Mouse (Mus musculus) layer of hippocampus, adult 8-10 months (tissue): ENCODE data around the gene Pcsk5. TPM values are rescaled to one million over a fixed set of nuclear protein-coding genes. Genes with fewer than 3 reads are reported as not detected.
A peak's percentile ranks its signal among the peaks of the same experiment; 100 is the strongest.

Experiments
- DNase-seq, 2 experiments: peaks; one replicate each; pipeline ENCODE4 v3.0.0; 2022; ENCODE audit warnings: low spot score in 2 of 2
- total RNA-seq, 4 experiments: library from RNA; stranded (reverse); gene quantifications; 2 replicates each; pipeline ENCODE4 v1.2.4; 2022

Gene Pcsk5
- total RNA-seq, result 10 to 100 TPM; 14.1 to 15.6 (median 15.0) TPM

DNA sequence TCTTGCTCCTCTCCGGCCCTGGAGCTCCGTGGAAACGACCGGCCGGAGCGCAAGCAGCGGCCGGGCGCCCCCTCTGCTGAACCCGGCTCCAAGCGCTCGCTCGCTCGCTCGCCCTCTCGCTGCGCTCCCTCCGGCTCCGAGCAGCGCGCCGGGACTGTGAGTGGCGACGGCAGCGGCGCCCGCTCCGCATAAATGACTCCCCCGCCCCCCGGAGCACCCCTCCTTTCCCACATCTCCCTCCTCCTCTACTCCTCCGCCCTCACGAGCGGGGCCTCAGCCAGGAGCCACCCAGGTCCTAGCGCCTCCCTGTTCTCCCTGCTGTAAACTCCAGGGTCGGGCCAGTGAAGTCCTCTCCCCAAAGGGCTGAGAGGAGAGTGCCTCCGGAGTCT is at the start of gene Pcsk5:
Gene Pcsk5, minus strand, starts transcription at position 162 of the 389 bp plus-strand sequence.
- peak; percentile 60 to 78 for DNase-seq

- DNase-seq, result no peak
These were observed 38.4 kb upstream of the Pcsk5 start for GRCm38 (mm10) chr19:17875804-17876203.

- DNase-seq, result no peak
These were observed 37.0 kb upstream of the Pcsk5 start for GRCm38 (mm10) chr19:17874388-17874787.

- DNase-seq, result no peak
These were observed 36.3 kb upstream of the Pcsk5 start for GRCm38 (mm10) chr19:17873755-17874154.

DNA sequence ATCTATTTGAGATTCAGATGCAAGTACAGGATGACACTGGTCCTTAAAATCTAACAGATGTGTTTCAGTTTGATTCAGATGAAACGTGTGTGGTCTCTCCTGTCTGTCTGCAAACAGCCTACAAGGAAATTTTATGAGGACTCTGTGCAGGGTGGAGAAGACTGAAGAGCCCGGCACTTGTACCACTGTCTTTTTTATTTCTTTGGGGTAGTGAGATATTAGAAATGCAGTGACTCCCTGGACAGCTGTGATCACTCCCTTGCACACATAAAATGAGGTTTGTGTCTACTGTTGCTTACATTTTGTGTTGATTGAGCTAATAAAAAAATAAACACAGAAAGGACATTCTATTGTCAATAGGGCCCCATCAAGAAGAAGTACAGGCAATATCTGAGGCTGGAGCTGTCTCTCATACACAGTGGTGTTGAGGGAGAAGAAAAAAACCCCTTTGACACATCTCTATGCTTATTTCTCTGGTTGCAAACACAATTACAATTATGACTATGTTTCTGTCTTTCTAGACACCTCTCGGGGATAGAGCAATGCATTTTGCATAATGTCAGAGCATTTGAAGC is 29.0 kb upstream of the Pcsk5 start:
- DNase-seq, result no peak

DNA sequence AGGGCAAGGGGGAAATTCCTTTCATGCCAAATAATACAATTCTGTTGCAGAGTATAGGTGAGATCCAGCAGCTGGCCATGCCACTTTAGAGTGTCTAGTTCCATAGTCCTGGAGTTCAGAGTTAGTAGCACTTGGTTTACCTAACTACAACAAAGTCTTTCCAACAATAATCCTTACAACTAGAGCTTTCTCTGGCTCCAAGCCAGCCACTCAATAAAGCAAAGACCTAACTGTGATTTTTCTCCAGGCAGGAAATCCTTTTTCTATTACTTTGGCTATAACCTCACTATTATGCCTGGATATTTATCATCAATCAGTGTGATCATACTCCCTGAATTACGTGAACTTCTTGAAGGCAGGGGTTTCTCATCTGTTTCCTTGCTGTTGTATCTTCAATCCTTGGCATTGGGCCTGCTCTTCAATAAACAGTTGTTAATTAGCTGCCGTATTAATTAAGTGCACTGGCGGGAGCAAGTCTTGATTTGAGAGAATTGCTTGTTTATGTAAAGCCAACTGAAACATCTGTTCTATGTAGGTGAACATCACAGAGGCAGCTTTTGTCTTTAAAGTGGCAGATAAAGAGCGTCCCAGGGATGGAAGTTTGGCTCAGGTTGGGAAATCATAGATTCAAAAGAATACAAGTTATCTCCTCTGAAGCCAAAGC is 23.1 kb upstream of the Pcsk5 start:
- no peak for DNase-seq

DNA sequence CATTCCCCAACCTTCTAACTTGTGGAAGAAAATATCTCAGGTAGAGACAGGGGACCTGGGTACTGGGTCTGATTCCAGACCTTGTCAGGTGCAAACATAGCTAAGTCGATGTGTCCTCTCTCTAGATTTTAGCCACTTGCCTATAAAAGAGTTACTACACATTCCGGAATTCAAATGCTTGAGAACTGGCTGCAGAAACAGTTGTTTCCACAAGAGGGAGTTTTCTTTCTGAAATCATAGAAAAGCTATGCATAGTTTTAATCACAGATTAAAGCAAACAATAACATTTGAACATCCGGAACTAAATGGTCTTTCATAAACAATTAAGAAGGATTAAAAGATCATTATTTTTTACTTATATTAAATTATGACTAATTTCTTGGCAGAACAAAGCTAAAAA is 19.3 kb upstream of the Pcsk5 start:
- peak in 1 of 2 experiments; percentile 21 for DNase-seq

- no peak for DNase-seq
These were observed 11.0 kb upstream of the Pcsk5 start for GRCm38 (mm10) chr19:17848417-17848816.

GRCm38 (mm10) chr19:17845967-17846366 is 8.5 kb upstream of the Pcsk5 start:
- no peak for DNase-seq

- DNase-seq, result no peak
These were observed 4.2 kb upstream of the Pcsk5 start for GRCm38 (mm10) chr19:17841586-17841985.

- no peak for DNase-seq
These were observed 2.4 kb upstream of the Pcsk5 start for GRCm38 (mm10) chr19:17839856-17840255.

DNA sequence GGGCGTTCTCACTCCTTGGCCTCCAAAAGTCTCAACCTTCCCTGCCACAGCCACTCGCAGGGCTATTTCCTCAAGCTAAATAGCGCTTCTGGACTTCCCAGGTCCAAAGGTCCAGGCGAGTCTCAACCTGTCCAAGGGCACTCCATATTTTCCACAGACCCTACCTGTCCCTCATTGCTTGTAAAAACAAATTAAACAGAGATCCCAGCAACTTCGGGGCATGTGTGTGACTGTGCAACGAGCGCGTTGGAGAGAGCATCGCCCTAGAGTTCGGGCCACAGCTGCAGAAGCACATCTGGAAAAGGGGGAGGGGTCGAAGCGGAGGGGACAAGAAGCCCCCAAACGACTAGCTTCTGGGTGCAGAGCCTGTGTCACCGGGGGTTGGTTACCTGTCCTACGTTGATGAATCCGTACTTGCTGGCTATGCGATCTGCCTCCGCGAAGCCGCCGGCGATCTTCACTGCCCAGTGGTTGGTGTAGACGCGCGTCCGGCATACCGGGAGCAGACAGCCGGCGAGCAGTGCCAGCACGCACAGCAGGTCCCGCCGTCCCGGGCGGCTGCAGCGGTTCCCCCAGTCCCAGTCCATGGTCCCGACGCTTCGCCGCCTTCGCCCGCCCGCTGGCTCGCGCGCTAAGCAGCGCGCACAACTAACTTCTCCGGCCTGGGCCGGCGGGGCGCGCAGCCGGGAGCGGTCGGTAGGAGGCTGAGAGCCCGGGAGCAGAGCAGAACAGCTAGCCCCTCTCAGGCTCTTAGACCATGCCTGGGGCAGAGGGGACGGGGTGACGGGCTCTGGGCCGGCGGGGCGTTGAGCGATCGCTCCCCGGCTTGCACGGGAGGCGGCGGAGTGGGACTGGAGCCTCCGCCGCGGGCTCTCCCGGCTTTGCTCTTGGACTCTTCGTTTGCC is 614 bp downstream of the Pcsk5 start:
- DNase-seq, result peak in 1 of 2 experiments; percentile 17

- no peak for DNase-seq
These were observed 1.5 kb downstream of the Pcsk5 start for GRCm38 (mm10) chr19:17835681-17836565.

DNA sequence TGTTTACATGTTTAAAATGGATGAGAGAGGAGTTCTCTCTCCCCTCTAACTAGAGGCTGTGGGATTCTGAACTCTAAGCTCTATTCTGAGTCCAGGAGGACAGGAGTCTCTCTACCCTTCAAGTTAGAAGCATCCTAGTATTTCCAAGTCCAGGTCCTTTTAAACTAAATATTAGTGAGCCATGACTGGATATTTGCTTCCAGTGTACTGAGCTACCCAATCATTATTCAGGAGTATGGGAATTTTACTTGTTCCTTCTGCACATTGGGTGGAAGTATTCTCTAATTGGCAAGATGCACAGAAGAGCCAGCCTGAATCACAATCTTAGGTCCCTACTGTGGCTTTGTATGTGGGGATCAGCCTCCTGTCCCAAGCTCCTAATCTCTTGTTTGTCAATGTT is 2.5 kb downstream of the Pcsk5 start:
- DNase-seq, result no peak

- DNase-seq, result no peak
These were observed 6.1 kb downstream of the Pcsk5 start for GRCm38 (mm10) chr19:17831376-17831775.

GRCm38 (mm10) chr19:17828414-17828813 is 9.0 kb downstream of the Pcsk5 start:
- DNase-seq, result no peak

DNA sequence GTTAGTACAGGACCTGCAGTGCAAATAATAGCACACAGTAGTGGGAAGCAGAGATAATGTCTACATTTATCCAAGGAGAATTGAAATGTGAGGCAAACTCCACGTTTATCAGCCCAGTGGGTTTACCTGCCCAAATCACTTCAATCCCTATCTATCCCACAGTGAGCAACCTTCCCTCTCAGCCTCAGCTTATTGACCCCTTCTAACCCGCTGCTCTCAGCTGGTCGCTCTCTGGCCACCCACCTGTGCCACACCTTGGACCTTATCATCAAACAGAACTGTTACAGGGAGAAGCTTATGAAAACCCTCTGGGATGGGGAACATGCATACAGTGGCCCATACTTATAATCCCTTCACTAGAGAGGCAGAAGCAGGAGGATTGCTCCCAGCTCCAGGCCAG is 10.7 kb downstream of the Pcsk5 start:
- DNase-seq, result no peak

- DNase-seq, result no peak
These were observed 17.4 kb downstream of the Pcsk5 start for GRCm38 (mm10) chr19:17820046-17820445.

DNA sequence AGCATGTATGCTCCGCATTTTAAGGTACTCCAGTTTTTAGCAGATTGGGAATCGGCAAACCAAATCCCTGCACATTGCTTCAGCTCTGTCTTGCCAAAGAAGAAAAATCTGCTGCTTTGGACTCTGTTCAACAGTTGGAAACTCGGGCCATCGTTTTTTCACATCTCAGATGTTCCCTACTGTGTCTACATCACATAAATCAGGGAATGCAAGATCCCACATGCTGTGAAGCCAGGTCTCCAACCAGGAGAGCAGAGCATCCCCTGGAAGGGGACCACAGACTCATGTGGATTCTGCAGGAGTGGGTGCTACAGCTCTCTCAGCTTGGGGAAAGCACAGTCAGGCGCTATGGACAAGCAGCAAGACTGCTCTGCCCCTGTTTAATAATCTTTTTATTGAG is 18.4 kb downstream of the Pcsk5 start:
- peak; percentile 53 to 71 for DNase-seq

GRCm38 (mm10) chr19:17815062-17815461 is 22.4 kb downstream of the Pcsk5 start:
- DNase-seq, result no peak

- DNase-seq, result no peak
These were observed 23.9 kb downstream of the Pcsk5 start for GRCm38 (mm10) chr19:17813449-17813990.
